Mouse (Mus musculus) heart, embryonic 12.5 days (tissue): ENCODE results near the gene Dppa2. TPM values are rescaled to one million over a fixed set of nuclear protein-coding genes. Genes with fewer than 3 reads are reported as not detected.
A peak's percentile ranks its signal among the peaks of the same experiment; 100 is the strongest.

Experiments used
- ATAC-seq: fragments of 200-750 bp; cut with Nextera tagmentation; 2 replicates; pipeline ENCODE4 v1.8.0; 2017; ENCODE audit warnings: moderate TSS enrichment, moderate library complexity; ENCODE audit not compliant: insufficient number of reproducible peaks, low FRiP score
- H3K27ac ChIP-seq: fragments of 300-500 bp; sonication (generic); 2 replicates; pipeline ENCODE4 v1.5.1; 2016; ENCODE audit warnings: mild to moderate bottlenecking, moderate library complexity; ENCODE audit not compliant: poor library complexity, severe bottlenecking
- H3K27me3 ChIP-seq: fragments of 300-500 bp; sonication (generic); replicated peaks from 2 replicates; pipeline ENCODE4 v1.6.1; 2016; ENCODE audit warnings: mild to moderate bottlenecking, moderate library complexity
- H3K36me3 ChIP-seq: fragments of 300-500 bp; sonication (generic); 2 replicates; pipeline ENCODE4 v1.6.1; 2016; ENCODE audit warnings: mild to moderate bottlenecking, moderate library complexity
- H3K4me1 ChIP-seq: fragments of 300-500 bp; sonication (generic); replicated peaks from 2 replicates; pipeline ENCODE4 v1.6.1; 2016; ENCODE audit warnings: mild to moderate bottlenecking
- H3K4me2 ChIP-seq: fragments of 300-500 bp; sonication (generic); 2 replicates; pipeline ENCODE4 v1.6.1; 2016; ENCODE audit warnings: mild to moderate bottlenecking, moderate library complexity
- H3K4me3 ChIP-seq: fragments of 300-500 bp; sonication (generic); 2 replicates; pipeline ENCODE4 v1.5.1; 2016; ENCODE audit warnings: mild to moderate bottlenecking
- H3K9ac ChIP-seq: fragments of 300-500 bp; sonication (generic); 2 replicates; pipeline ENCODE4 v1.6.1; 2016; ENCODE audit warnings: mild to moderate bottlenecking, moderate library complexity
- H3K9me3 ChIP-seq: fragments of 300-500 bp; sonication (generic); replicated peaks from 2 replicates; pipeline ENCODE4 v1.6.1; 2016; ENCODE audit warnings: mild to moderate bottlenecking, moderate library complexity
- WGBS: fragments of 180-500 bp; shearing (Covaris S2); methylation state at CpG from one replicate; pipeline ENCODE4 v1.1.7; 2016; 5-methylcytosine and 5-hydroxymethylcytosine counted together
- polyA plus RNA-seq: library from polyadenylated mRNA; unstranded; fragments of >200 nt; fragmentation: Nextera tagmentation; extraction: Ambion mirVana; gene quantifications from 2 replicates; pipeline ENCODE4 v1.2.1, GENCODE M21; 2016

Dppa2 gene
- not detected in 2 replicates for polyA plus RNA-seq

DNA sequence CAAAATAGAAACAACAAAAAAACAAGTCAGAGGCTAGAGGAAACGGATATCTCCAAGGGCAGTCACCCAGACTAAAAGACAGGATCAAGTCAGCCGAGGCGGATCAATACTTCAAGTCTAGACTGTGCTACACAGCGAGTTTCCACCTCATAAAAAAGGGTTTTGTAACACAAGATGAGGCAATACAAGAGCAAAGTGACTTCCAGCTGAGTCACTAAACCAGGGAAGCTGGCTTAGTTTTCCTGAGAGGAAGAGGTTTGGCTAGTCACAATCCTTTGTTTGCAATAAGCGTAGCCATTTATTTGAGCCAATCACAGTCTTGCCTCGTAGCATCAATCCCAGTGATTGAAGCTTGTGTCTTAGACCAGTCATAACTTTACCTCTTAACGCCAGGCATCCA lies at the start of gene Dppa2:
Gene Dppa2 (plus strand): TSS at position 400 of the 400 bp plus-strand sequence.
- H3K9ac ChIP-seq = no peak within 1 kb of the TSS
- no peak for ATAC-seq
- H3K36me3 ChIP-seq = no peaks in the 10 kb centered on the region
- no peaks in the 10 kb centered on the region for H3K9me3 ChIP-seq
- H3K4me3 ChIP-seq = no peak within 1 kb of the TSS
- H3K4me2 ChIP-seq = no peak within 1 kb of the TSS
- WGBS = 79% methylated on average over 7 of the region's 7 CpGs
- H3K27me3 ChIP-seq = no peaks in the 10 kb centered on the region
- H3K27ac ChIP-seq = no peak within 1 kb of the TSS
- no peaks in the 10 kb centered on the region for H3K4me1 ChIP-seq

DNA sequence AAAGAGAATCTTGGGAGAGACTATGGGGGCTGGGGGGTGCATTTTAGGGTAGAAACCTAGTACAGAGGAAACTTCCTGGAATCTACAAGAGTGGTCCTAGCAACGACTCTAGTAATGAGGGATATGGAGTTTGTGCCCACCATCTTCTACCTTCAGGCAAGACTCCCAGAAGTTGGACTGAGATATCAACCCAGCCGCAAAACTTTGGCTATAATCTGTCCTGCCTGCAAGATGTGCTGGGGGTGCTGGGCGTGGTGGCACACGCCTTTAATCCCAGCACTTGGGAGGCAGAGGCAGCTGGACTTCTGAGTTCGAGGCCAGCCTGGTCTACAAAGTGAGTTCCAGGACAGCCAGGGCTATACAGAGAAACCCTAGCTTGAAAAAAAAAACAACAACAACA lies 49.1 kb upstream of the Dppa2 start:
- Histone ChIP-seq H3K27ac (no peak overlapping the region), H3K4me3 (no peak overlapping the region), H3K27me3 (no peaks in the 10 kb centered on the region), H3K4me1 (no peaks in the 10 kb centered on the region), H3K9ac (no peak overlapping the region), H3K9me3 (peaks cover 4% of the 10 kb centered on the region; the same call in 1 of the 2 replicates), H3K36me3 (no peaks in the 10 kb centered on the region), H3K4me2 (no peak overlapping the region)
- ATAC-seq = no peak
- 78% methylated on average over 5 of the region's 5 CpGs for WGBS

DNA sequence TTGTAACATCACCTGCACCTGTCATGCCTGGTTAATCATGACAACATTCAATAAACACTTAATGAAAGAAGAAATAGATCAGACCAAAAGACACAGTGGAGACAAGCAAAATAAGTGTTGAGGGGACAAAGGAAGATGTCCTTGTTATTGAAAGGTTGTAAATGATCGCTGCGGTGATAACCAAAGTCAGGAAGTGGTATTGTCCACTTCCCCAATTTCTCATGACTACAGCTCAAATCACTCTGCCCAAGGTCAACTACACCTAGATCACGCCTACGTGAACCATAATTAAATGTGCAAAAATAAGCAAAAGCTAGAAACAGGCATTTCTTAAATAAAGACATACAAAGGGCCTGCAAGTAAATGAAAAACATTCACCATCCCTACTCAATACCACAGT lies 44.2 kb upstream of the Dppa2 start:
- no peaks in the 10 kb centered on the region for H3K27me3 ChIP-seq
- H3K36me3 ChIP-seq = no peaks in the 10 kb centered on the region
- H3K4me2 ChIP-seq = no peak overlapping the region
- H3K9me3 ChIP-seq = peaks cover 4% of the 10 kb centered on the region; the same call in 1 of the 2 replicates
- H3K9ac ChIP-seq = no peak overlapping the region
- H3K4me3 ChIP-seq = no peak overlapping the region
- H3K27ac ChIP-seq = no peak overlapping the region
- no peak for ATAC-seq
- no peaks in the 10 kb centered on the region for H3K4me1 ChIP-seq
- 74% methylated on average over 4 of the region's 4 CpGs for WGBS

DNA sequence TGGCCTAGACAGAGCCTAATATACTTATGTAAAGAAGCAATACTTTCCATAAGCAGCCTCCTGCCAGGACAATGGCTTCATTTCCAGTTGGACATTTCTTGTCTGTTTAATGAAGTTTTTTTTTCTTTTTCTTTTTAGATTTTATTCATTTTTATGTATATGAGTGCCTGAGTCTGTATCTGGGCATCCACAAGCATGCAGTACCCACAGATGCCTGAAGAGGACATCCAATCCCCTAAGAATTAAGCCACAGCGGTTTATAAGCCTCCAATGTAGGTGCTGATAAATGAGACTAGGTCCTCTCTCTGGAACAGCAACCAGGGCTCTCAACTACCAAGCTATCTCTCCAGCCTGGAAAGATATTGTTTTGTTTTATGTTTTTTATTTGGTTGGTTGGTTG lies 40.8 kb upstream of the Dppa2 start:
- no peaks in the 10 kb centered on the region for H3K27me3 ChIP-seq
- 73% methylated on average over 1 of the region's 1 CpGs for WGBS
- H3K4me1 ChIP-seq = no peaks in the 10 kb centered on the region
- no peak for ATAC-seq
- H3K9me3 ChIP-seq = no peaks in the 10 kb centered on the region
- no peak overlapping the region for H3K4me2 ChIP-seq
- H3K27ac ChIP-seq = no peak overlapping the region
- no peak overlapping the region for H3K4me3 ChIP-seq
- H3K36me3 ChIP-seq = no peaks in the 10 kb centered on the region
- H3K9ac ChIP-seq = no peak overlapping the region

DNA sequence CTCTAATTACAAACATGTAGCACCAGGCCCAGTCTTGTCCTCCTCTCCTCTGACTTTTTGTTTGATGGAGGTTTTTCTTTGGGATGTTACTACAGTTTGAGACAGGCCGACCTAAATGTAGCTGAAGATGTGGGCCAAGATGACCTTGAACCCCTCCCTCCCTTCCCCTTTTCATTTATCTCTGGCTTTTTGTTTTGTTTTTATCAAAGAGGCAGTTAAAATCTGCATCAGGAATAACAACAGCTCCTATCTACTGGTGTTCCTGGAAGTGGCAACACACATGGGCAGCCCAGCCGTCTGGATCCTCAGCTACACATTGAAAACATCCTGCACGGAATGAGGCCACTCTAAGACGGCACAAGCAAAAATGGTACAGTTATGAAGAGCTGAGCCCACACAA lies 37.9 kb upstream of the Dppa2 start:
- Histone ChIP-seq H3K27me3 (no peaks in the 10 kb centered on the region), H3K27ac (no peak overlapping the region), H3K9ac (no peak overlapping the region), H3K4me3 (no peak overlapping the region), H3K36me3 (no peaks in the 10 kb centered on the region), H3K9me3 (no peaks in the 10 kb centered on the region), H3K4me1 (no peaks in the 10 kb centered on the region), H3K4me2 (no peak overlapping the region)
- WGBS = 63% methylated on average over 4 of the region's 4 CpGs
- no peak for ATAC-seq

DNA sequence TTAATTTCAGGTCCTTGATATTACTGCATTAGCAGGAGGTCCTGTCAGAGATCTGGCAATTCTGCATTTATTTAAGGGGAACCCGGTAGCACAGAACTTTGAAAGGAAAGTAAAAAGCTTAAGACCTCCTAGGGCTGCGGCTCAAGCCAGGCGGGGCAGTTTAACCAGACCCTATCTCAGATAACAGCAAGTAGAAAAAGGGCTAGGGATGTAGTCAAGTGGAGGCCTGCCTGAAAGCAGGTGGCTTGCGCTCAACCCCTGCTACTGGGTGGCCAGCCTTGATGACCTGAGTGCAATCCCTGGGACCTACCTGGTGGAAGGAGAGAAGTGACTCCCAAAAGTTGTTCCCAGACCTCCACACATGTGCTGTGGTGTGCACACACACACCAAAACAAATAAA lies 26.8 kb upstream of the Dppa2 start:
- no peak for ATAC-seq
- H3K9ac ChIP-seq = no peak overlapping the region
- WGBS = 60% methylated on average over 4 of the region's 4 CpGs
- no peaks in the 10 kb centered on the region for H3K36me3 ChIP-seq
- no peak overlapping the region for H3K27ac ChIP-seq
- no peaks in the 10 kb centered on the region for H3K27me3 ChIP-seq
- no peak overlapping the region for H3K4me2 ChIP-seq
- no peak overlapping the region for H3K4me3 ChIP-seq
- peaks cover 6% of the 10 kb centered on the region; the same call in 1 of the 2 replicates for H3K9me3 ChIP-seq
- H3K4me1 ChIP-seq = no peaks in the 10 kb centered on the region

DNA sequence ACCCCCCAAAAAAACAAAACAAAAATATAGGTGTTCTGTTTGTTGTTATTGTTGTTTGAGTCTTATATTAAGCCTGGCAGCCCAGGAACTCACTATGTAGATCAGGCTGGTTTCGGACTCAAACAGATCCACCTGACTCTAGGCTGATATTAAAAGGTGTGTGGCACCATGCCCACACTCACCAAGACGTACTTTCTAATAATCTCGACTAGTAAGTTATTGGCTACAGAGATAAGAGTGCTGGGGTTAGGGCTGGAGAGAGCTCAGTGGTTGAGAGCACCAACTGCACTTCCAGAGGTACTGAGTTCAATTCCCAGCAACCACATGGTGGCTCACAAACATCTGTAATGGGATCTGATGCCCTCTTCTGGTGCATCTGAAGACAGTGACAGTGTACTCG lies 22.8 kb upstream of the Dppa2 start:
- Histone ChIP-seq H3K27ac (no peak overlapping the region), H3K9ac (no peak overlapping the region), H3K4me2 (no peak overlapping the region), H3K27me3 (no peaks in the 10 kb centered on the region), H3K4me1 (no peaks in the 10 kb centered on the region), H3K36me3 (no peaks in the 10 kb centered on the region), H3K9me3 (0 out of 2 replicates have a peak, but pooled peaks cover 4% of the 10 kb centered on the region), H3K4me3 (no peak overlapping the region)
- 88% methylated on average over 4 of the region's 4 CpGs for WGBS
- no peak for ATAC-seq

DNA sequence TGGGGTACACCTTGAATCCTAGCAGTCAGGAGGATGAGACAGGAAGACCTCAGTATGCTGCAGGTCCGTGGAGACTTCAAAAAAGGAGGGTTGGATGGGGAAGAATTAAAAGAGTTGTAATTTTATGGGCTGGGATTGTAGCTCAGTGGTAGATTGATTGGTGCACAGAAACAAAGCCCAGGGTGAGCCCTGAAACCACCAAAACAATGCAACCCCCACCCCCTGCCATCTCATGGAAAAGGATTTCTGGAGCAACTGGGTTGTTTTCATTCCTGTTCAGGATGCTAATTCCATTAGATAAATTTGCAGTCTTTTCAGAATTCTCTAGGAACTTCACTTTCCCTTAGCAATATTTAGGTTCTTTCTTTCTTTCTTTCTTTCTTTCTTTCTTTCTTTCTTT lies 20.9 kb upstream of the Dppa2 start:
- Histone ChIP-seq H3K4me2 (no peak overlapping the region), H3K4me3 (no peak overlapping the region), H3K9ac (no peak overlapping the region), H3K4me1 (no peaks in the 10 kb centered on the region), H3K27ac (no peak overlapping the region), H3K9me3 (0 out of 2 replicates have a peak, but pooled peaks cover 4% of the 10 kb centered on the region), H3K27me3 (no peaks in the 10 kb centered on the region), H3K36me3 (no peaks in the 10 kb centered on the region)
- WGBS = 61% methylated on average over 1 of the region's 1 CpGs
- ATAC-seq = no peak

DNA sequence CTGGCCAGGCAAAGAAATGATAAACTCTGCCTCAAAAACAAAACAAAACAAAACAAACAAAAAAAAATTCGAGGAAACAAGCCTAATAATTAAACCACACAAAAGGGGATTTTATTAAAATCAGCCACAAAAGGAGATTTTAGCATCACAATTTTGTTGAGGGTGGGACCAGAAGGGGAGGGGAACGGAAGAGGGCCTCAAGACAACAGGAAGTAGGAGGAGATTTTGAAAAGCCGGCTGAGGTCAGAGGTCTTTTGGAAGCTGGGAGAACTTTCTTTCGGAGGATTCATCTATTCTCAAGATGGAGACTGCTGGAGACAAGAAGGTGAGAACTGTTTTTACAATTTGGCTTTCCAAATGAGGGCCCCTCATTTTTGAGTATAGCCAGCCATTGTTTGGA lies 20.2 kb upstream of the Dppa2 start, which contains the start of gene Dppa4:
Gene Dppa4 (plus strand): TSS at position 217 of the 400 bp plus-strand sequence.
- no peaks in the 10 kb centered on the region for H3K27me3 ChIP-seq
- H3K4me1 ChIP-seq = no peaks in the 10 kb centered on the region
- H3K9ac ChIP-seq = no peak within 1 kb of the TSS
- H3K36me3 ChIP-seq = no peaks in the 10 kb centered on the region
- no peak for ATAC-seq
- no peak within 1 kb of the TSS for H3K4me3 ChIP-seq
- 0 out of 2 replicates have a peak, but pooled peaks cover 4% of the 10 kb centered on the region for H3K9me3 ChIP-seq
- H3K27ac ChIP-seq = no peak within 1 kb of the TSS
- no peak within 1 kb of the TSS for H3K4me2 ChIP-seq
- WGBS = 67% methylated on average over 4 of the region's 4 CpGs

DNA sequence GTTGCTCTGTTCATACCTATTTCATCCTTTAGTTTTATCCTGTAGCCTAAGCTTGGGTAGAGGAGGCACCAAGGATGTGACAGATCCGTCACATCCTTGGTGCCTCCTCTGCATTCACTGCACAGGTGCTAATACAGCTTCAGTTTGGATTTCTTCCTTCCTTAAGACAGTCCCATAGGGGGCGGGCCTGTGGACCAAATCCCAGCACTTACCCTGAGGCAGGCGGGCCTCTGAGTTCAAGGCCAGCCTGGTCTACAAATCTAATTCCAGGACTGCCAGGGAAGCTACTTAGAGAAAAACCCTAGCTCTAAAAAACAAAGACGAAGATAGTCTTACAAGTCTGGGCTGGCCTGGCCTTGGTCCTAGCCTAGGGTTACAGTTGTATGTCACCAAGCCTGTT lies 18.2 kb upstream of the Dppa2 start:
- no peak overlapping the region for H3K4me2 ChIP-seq
- WGBS = 86% methylated on average over 4 of the region's 4 CpGs
- no peaks in the 10 kb centered on the region for H3K27me3 ChIP-seq
- no peaks in the 10 kb centered on the region for H3K36me3 ChIP-seq
- H3K4me3 ChIP-seq = no peak overlapping the region
- H3K4me1 ChIP-seq = no peaks in the 10 kb centered on the region
- no peaks in the 10 kb centered on the region for H3K9me3 ChIP-seq
- H3K9ac ChIP-seq = no peak overlapping the region
- no peak overlapping the region for H3K27ac ChIP-seq
- ATAC-seq = no peak

DNA sequence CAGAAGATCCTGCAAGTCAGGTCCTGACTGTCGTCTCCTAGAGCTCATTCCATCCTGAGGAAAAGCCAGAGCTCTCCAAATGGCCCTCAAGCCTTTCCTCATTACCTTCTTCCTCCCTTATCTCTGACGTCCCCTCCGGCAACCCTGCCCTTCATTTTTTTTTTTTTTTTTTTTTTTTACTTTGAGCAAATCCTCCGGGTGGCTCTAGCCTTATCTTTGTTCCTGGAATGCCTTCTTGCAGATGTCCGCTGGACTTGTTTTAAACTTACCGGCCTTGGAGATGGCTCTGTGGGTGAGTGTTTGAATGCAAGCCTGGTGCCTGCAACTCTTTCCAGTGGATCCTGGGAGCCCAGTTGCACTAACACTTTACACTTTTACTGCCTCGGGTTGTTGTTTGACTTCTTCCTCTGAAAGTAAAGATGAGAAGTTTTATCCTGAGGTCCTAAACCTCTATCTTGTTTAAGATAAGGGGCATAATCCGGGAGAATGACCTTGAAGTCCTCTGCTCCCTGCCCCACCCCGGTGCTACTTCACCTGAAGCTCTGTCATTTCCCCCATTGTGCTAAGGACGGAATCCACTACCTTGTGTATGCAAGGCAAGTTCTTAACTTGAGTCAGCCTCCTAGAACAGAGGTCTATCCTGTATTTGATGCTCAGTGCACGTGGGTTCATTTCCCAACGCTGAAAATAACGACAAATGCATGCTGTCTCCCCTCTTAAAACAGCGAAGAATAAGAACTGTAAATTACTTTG lies 6.1 kb upstream of the Dppa2 start:
- 0 out of 2 replicates have a peak, but pooled peaks have one; percentile 25 for ATAC-seq
- H3K4me3 ChIP-seq = no peak overlapping the region
- no peaks in the 10 kb centered on the region for H3K36me3 ChIP-seq
- H3K4me2 ChIP-seq = no peak overlapping the region
- H3K4me1 ChIP-seq = peaks cover 6% of the 10 kb centered on the region; the same call in 1 of the 2 replicates
- H3K27me3 ChIP-seq = no peaks in the 10 kb centered on the region
- H3K27ac ChIP-seq = no peak overlapping the region
- H3K9ac ChIP-seq = no peak overlapping the region
- no peaks in the 10 kb centered on the region for H3K9me3 ChIP-seq
- WGBS = 33% methylated on average over 14 of the region's 14 CpGs

DNA sequence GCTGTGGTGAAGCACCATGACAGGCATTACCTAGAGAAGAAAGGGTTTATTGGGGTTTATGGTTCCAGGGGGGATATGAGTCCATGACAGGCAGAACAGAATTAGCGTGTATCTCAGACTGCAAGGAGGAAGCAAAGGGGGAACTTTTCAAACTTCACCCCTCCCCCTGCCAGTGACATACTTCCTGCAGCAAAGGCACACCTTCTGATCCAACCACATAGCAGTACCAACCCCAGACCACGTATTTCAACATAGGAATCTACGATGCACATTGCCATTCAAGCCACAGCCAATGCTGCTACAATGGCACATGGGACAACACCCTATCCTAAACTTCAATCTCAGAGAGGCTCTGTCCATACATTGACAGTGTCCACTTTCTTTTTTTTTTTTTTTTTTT lies 3.8 kb upstream of the Dppa2 start:
- ATAC-seq = no peak
- Histone ChIP-seq H3K36me3 (no peaks in the 10 kb centered on the region), H3K4me3 (no peak overlapping the region), H3K27ac (no peak overlapping the region), H3K9me3 (no peaks in the 10 kb centered on the region), H3K4me1 (peaks cover 6% of the 10 kb centered on the region; the same call in 1 of the 2 replicates), H3K4me2 (no peak overlapping the region), H3K9ac (no peak overlapping the region), H3K27me3 (no peaks in the 10 kb centered on the region)
- 77% methylated on average over 3 of the region's 3 CpGs for WGBS
